1 mouse cellular context compared by ENCODE assay signal in the genomic region with DNA sequence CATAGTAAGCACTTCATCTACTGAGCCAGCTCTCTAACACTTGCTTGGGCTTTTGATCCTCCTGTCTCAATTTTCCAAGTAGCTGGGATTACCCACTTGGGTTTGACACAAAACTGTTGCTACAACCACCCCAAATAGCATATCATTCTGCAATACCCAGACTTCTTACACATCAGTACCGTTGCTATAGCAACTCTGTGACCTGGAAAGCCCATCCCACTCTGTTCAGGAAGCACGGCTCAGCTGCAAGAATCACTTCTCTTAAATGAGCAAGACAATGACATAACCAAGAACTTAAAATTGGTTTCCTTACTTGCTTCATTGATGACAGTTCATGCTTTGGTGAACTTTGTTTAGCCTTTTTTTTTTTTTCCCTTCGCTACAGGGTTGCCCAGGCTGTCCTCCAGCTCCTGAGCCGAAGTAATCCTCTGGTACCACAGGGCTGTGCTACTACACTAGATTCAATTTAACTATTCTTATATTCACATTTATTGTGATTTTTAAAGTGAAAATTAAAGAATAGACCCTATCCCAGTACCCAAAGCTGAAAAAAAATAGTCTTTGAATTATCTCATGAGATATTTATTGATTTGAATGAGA.
TF ChIP-seq lines count a peak whose summit lies in the region.

No protein-coding gene starts in this region.

TF ChIP-seq in CH12.LX, 34 proteins besides CTCF, POLR2A, EP300 and RAD21 (continued from another document):
- TF ChIP-seq TCF12 (IDR thresholded peaks at IDR 0.05; ENCODE audit: low read depth, low read length) = peak; percentile 96
- no peak for TF ChIP-seq ZMIZ1 (IDR thresholded peaks at IDR 0.05; ENCODE audit: low read depth, low read length)
- peak; percentile 92 for TF ChIP-seq MXI1 (IDR thresholded peaks at IDR 0.05; ENCODE audit: low read depth, low read length)
- TF ChIP-seq GABPA (IDR thresholded peaks at IDR 0.05; ENCODE audit: insufficient replicate concordance, low read depth, low read length) = no peak
- no peak for TF ChIP-seq E2F4 (IDR thresholded peaks at IDR 0.05; ENCODE audit: insufficient replicate concordance, low read depth, low read length)
